Mouse (Mus musculus): ENCODE results near the gene Pigyl. TPM values are rescaled to one million over a fixed set of nuclear protein-coding genes. Genes with fewer than 3 reads are reported as not detected.

The Pigyl gene
- polyA plus RNA-seq, 1 experiment from 2014 or later, result 56.9 TPM

- no peak for DNase-seq (ENCODE audit: extremely low spot score, low spot score)
- H3K9me3 ChIP-seq, result peaks cover 10% of the 10 kb centered on the region; the same call in 1 of the 2 replicates
- peaks cover 15% of the 10 kb centered on the region for H3K4me1 ChIP-seq
- H3K4me3 ChIP-seq, result no peak overlapping the region
- no peak overlapping the region for H3K27ac ChIP-seq
- H3K27me3 ChIP-seq (ENCODE audit: poor library complexity, severe bottlenecking), result peaks cover 28% of the 10 kb centered on the region
- H3K36me3 ChIP-seq (replicated peaks), result no peaks in the 10 kb centered on the region
- WGBS, result 93% methylated on average over 4 of the region's 4 CpGs
Observed at GRCm38 (mm10) chr9:22167751-22168150, 11.1 kb downstream of the Pigyl start.

GRCm38 (mm10) chr9:22169327-22169726, 12.7 kb downstream of the Pigyl start:
- peaks cover 10% of the 10 kb centered on the region; the same call in 1 of the 2 replicates for H3K9me3 ChIP-seq
- 94% methylated on average over 11 of the region's 11 CpGs for WGBS
- no peaks in the 10 kb centered on the region for H3K36me3 ChIP-seq (replicated peaks)
- peaks cover 13% of the 10 kb centered on the region for H3K27me3 ChIP-seq (ENCODE audit: poor library complexity, severe bottlenecking)
- H3K4me1 ChIP-seq, result peaks cover 15% of the 10 kb centered on the region
- no peak overlapping the region for H3K27ac ChIP-seq
- H3K4me3 ChIP-seq, result no peak overlapping the region
- no peak for DNase-seq (ENCODE audit: extremely low spot score, low spot score)

- Histone ChIP-seq H3K4me3 (no peak overlapping the region), H3K36me3 (replicated peaks) (no peaks in the 10 kb centered on the region), H3K9me3 (peaks cover 16% of the 10 kb centered on the region), H3K4me1 (0 out of 2 replicates have a peak, but pooled peaks cover 3% of the 10 kb centered on the region), H3K27me3 (ENCODE audit: poor library complexity, severe bottlenecking) (no peaks in the 10 kb centered on the region), H3K27ac (no peak overlapping the region)
- WGBS, result 91% methylated on average over 4 of the region's 4 CpGs
- no peak for DNase-seq (ENCODE audit: extremely low spot score, low spot score)
Observed at GRCm38 (mm10) chr9:22172318-22172717, 15.7 kb downstream of the Pigyl start.

DNA sequence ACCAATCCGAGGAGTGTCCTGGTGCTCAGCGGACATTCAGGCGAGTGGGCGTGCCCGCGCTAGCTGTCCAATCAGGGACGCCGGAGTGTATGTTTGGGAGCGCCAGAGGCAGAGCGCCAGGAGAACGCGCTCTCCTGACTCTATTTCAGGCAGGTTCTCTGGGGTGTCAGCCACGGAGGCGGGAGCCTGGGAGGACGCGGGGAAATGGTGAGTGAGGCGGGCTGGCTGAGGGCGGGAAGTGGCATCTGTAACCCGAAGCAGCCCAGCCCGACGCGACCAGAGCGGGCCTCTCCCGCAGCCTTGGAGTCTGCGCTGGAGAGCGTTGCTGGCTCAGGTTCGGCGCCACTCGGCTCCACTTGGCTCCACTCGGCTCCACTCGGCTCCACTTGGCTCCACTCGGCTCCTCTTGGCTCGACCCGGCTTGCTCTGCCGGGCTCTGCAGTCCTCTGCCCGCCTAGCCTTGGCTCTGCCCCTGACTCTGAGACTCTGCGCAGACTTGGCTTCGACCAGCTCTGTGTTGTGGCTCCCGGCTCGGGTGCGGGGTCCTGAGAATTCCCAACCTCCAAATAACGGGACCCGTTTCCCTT, 31.5 kb downstream of the Pigyl start, which contains the start of gene Zfp872:
Zfp872 (plus strand) TSS at position 66 of the 587 bp plus-strand sequence.
- WGBS, result 13% methylated on average over 43 of the region's 43 CpGs
- DNase-seq (ENCODE audit: extremely low spot score, low spot score), result peak; percentile 66
- Histone ChIP-seq H3K27me3 (ENCODE audit: poor library complexity, severe bottlenecking) (peaks cover 20% of the 10 kb centered on the region), H3K27ac (peak within 1 kb of the TSS; percentile 62; the same call in 1 of the 2 replicates), H3K36me3 (replicated peaks) (no peaks in the 10 kb centered on the region), H3K4me3 (peak within 1 kb of the TSS; percentile 55), H3K9me3 (peaks cover 31% of the 10 kb centered on the region), H3K4me1 (peaks cover 8% of the 10 kb centered on the region)

GRCm38 (mm10) chr9:22196412-22196811, 39.8 kb downstream of the Pigyl start:
- Histone ChIP-seq H3K27ac (no peak overlapping the region), H3K4me3 (no peak overlapping the region), H3K36me3 (replicated peaks) (0 out of 2 replicates have a peak, but pooled peaks cover 3% of the 10 kb centered on the region), H3K4me1 (no peaks in the 10 kb centered on the region), H3K9me3 (peaks cover 35% of the 10 kb centered on the region), H3K27me3 (ENCODE audit: poor library complexity, severe bottlenecking) (no peaks in the 10 kb centered on the region)
- WGBS, result 44% methylated on average over 5 of the region's 5 CpGs
- DNase-seq (ENCODE audit: extremely low spot score, low spot score), result no peak

Small RNAs within 50 kb of the gene (microRNA-seq; reads per million reads assigned to microRNA genes)
- gene Mir7084, result not detected

Other genes with a start within 250 kb of the Pigyl start
- gene Rab3d, start 238.7 kb upstream of the Pigyl start, polyA plus RNA-seq (2016; fragmentation: Nextera tagmentation; extraction: Ambion mirVana), result 5.1 and 5.3 TPM in 2 replicates
- 3.5 and 3.6 TPM in 2 replicates for gene Ccdc159, start 229.4 kb upstream of the Pigyl start, polyA plus RNA-seq (2016; fragmentation: Nextera tagmentation; extraction: Ambion mirVana)
- 32.0 and 33.7 TPM in 2 replicates for gene Tmem205, start 229.3 kb upstream of the Pigyl start, polyA plus RNA-seq (2016; fragmentation: Nextera tagmentation; extraction: Ambion mirVana)
- gene Plppr2, start 219.8 kb upstream of the Pigyl start, polyA plus RNA-seq (2016; fragmentation: Nextera tagmentation; extraction: Ambion mirVana), result 9.0 and 11.5 TPM in 2 replicates
- gene Swsap1, start 201.1 kb upstream of the Pigyl start, polyA plus RNA-seq (2016; fragmentation: Nextera tagmentation; extraction: Ambion mirVana), result 7.2 and 9.6 TPM in 2 replicates
- gene Epor, start 193.3 kb upstream of the Pigyl start, polyA plus RNA-seq (2016; fragmentation: Nextera tagmentation; extraction: Ambion mirVana), result 10.2 and 10.8 TPM in 2 replicates
- 4.7 and 5.2 TPM in 2 replicates for gene Rgl3, start 167.4 kb upstream of the Pigyl start, polyA plus RNA-seq (2016; fragmentation: Nextera tagmentation; extraction: Ambion mirVana)
- 4.6 and 5.0 TPM in 2 replicates for gene Ccdc151, start 154.2 kb upstream of the Pigyl start, polyA plus RNA-seq (2016; fragmentation: Nextera tagmentation; extraction: Ambion mirVana)
- 109 and 110 TPM in 2 replicates for gene Prkcsh, start 154.0 kb upstream of the Pigyl start, polyA plus RNA-seq (2016; fragmentation: Nextera tagmentation; extraction: Ambion mirVana)
- gene Elavl3, start 104.8 kb upstream of the Pigyl start, polyA plus RNA-seq (2016; fragmentation: Nextera tagmentation; extraction: Ambion mirVana), result 11.2 and 14.8 TPM in 2 replicates
- not detected in 2 replicates for gene Gm49318, start 85.6 kb upstream of the Pigyl start, polyA plus RNA-seq (2016; fragmentation: Nextera tagmentation; extraction: Ambion mirVana)
- gene Zfp653, start 85.5 kb upstream of the Pigyl start, polyA plus RNA-seq (2016; fragmentation: Nextera tagmentation; extraction: Ambion mirVana), result 10.0 and 11.3 TPM in 2 replicates
- gene Ecsit, start 71.4 kb upstream of the Pigyl start, polyA plus RNA-seq (2016; fragmentation: Nextera tagmentation; extraction: Ambion mirVana), result 42.0 and 43.2 TPM in 2 replicates
- gene Cnn1, start 57.6 kb upstream of the Pigyl start, polyA plus RNA-seq (2016; fragmentation: Nextera tagmentation; extraction: Ambion mirVana), result 0.46 and 1.0 TPM in 2 replicates
- 250 and 254 TPM in 2 replicates for gene Elof1, start 39.7 kb upstream of the Pigyl start, polyA plus RNA-seq (2016; fragmentation: Nextera tagmentation; extraction: Ambion mirVana)
- 19.2 and 26.1 TPM in 2 replicates for gene Acp5, start 21.1 kb upstream of the Pigyl start, polyA plus RNA-seq (2016; fragmentation: Nextera tagmentation; extraction: Ambion mirVana)
- 0.18 and 0.32 TPM in 2 replicates for gene Zfp872, start 31.2 kb downstream of the Pigyl start, polyA plus RNA-seq (2016; fragmentation: Nextera tagmentation; extraction: Ambion mirVana)
- gene Zfp809, start 68.9 kb downstream of the Pigyl start, polyA plus RNA-seq (2016; fragmentation: Nextera tagmentation; extraction: Ambion mirVana), result 11.6 and 12.1 TPM in 2 replicates
- 8.0 and 9.3 TPM in 2 replicates for gene Zfp599, start 103.0 kb downstream of the Pigyl start, polyA plus RNA-seq (2016; fragmentation: Nextera tagmentation; extraction: Ambion mirVana)
- gene Zfp810, start 150.8 kb downstream of the Pigyl start, polyA plus RNA-seq (2016; fragmentation: Nextera tagmentation; extraction: Ambion mirVana), result 22.9 and 23.5 TPM in 2 replicates
- 39.2 and 40.8 TPM in 2 replicates for gene Anln, start 232.3 kb downstream of the Pigyl start, polyA plus RNA-seq (2016; fragmentation: Nextera tagmentation; extraction: Ambion mirVana)